Mouse (Mus musculus) lung, postnatal 0 days (tissue): ENCODE data around the gene Chit1.

Experiments used
- CTCF ChIP-seq: IDR thresholded peaks from 2 replicates; pipeline ENCODE4 v1.5.1; 2016; ENCODE audit warnings: antibody characterized with exemption, mild to moderate bottlenecking
- EP300 ChIP-seq: IDR thresholded peaks from 2 replicates; pipeline ENCODE4 v1.6.1; 2016; ENCODE audit warnings: antibody characterized with exemption, mild to moderate bottlenecking, control low read depth

DNA sequence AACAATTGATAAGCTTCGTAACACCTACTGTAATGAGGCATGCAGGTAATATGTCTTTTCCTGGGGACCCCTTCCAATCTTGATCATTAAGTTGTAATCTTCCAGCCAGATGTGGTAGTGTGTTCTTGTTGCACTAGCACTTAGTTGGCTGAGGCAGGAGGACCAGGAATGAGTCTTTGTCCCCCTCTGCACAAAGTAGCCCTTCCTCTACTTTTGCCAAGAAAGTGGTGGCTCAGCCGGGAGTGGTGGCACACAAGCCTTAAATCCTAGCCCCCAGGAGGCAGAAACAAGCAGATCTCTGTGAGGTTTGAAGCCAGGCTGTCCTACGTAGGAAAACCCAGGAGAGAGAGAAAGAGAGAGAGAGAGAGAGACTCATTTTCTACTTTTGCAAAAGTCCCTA, 49.1 kb upstream of the Chit1 start:
- TF ChIP-seq CTCF (no peak), EP300 (no peak)
